8 mouse cellular contexts compared by ENCODE assay signal in genomic region chr13:100669291-100670022, GRCm38 (mm10). TPM values are rescaled to one million over a fixed set of nuclear protein-coding genes. Genes with fewer than 3 reads are reported as not detected.
A peak's percentile ranks its signal among the peaks of the same experiment; 100 is the strongest.
DNase-seq lines count a peak whose midpoint lies in the region; ATAC-seq and TF ChIP-seq lines count a peak whose summit lies in the region.

Gene Ccdc125 (plus strand): TSS chr13:100669717.

- no peaks in the 10 kb centered on the region for H3K27me3 ChIP-seq in embryonic facial prominence, embryonic 14.5 days (replicated peaks; ENCODE audit: control insufficient read depth, insufficient read depth, low read length)
- H3K27me3 ChIP-seq in hindbrain, embryonic 12.5 days, result no peaks in the 10 kb centered on the region
- no peaks in the 10 kb centered on the region for H3K27me3 ChIP-seq in limb, embryonic 14.5 days (ENCODE audit: control insufficient read depth, insufficient read depth, low read length)
- H3K27me3 ChIP-seq in midbrain, embryonic 13.5 days, result 0 out of 2 replicates have a peak, but pooled peaks cover 5% of the 10 kb centered on the region
- no peaks in the 10 kb centered on the region for H3K27me3 ChIP-seq in stomach, postnatal 0 days (ENCODE audit: control insufficient read depth, insufficient read depth, low read length)

- peak within 1 kb of the TSS; percentile 61 for H3K4me3 ChIP-seq in embryonic facial prominence, embryonic 14.5 days (ENCODE audit: low read depth, low read length)
- peak within 1 kb of the TSS; percentile 52 for H3K4me3 ChIP-seq in hindbrain, embryonic 12.5 days
- H3K4me3 ChIP-seq in limb, embryonic 14.5 days (replicated peaks; ENCODE audit: low read length), result peak within 1 kb of the TSS; percentile 53
- peak within 1 kb of the TSS; percentile 54 for H3K4me3 ChIP-seq in midbrain, embryonic 13.5 days (replicated peaks)
- peak within 1 kb of the TSS; percentile 68 for H3K4me3 ChIP-seq in stomach, postnatal 0 days (ENCODE audit: low read depth, low read length)

- H3K4me1 ChIP-seq in embryonic facial prominence, embryonic 14.5 days (ENCODE audit: control insufficient read depth, insufficient read depth, low read length), result no peaks in the 10 kb centered on the region
- H3K4me1 ChIP-seq in hindbrain, embryonic 12.5 days, result peaks cover 3% of the 10 kb centered on the region; the same call in 1 of the 2 replicates
- H3K4me1 ChIP-seq in limb, embryonic 14.5 days (ENCODE audit: control insufficient read depth, insufficient read depth, low read length), result no peaks in the 10 kb centered on the region
- peaks cover 11% of the 10 kb centered on the region for H3K4me1 ChIP-seq in midbrain, embryonic 13.5 days (replicated peaks)
- no peaks in the 10 kb centered on the region for H3K4me1 ChIP-seq in stomach, postnatal 0 days (replicated peaks; ENCODE audit: control insufficient read depth, insufficient read depth)

- H3K27ac ChIP-seq in embryonic facial prominence, embryonic 14.5 days (replicated peaks; ENCODE audit: low read depth, low read length), result no peak within 1 kb of the TSS; the same call in 1 of the 2 replicates
- no peak within 1 kb of the TSS for H3K27ac ChIP-seq in hindbrain, embryonic 12.5 days
- 0 out of 2 replicates have a peak within 1 kb of the TSS, but pooled peaks have one; percentile 5 for H3K27ac ChIP-seq in limb, embryonic 14.5 days (replicated peaks; ENCODE audit: low read depth, low read length)
- no peak within 1 kb of the TSS for H3K27ac ChIP-seq in midbrain, embryonic 13.5 days
- H3K27ac ChIP-seq in stomach, postnatal 0 days (replicated peaks), result peak within 1 kb of the TSS; percentile 87

- intact Hi-C loops in heart, postnatal 25 days (cut with DNase I), result no loop called here

- DNase-seq in heart, adult 18-20 months, result peak; percentile 17 to 36
- DNase-seq in heart, postnatal 25 days (ENCODE audit: low spot score), result no peak
- peak; percentile 55 for DNase-seq in embryonic facial prominence, embryonic 14.5 days (ENCODE audit: low spot score)
- peak; percentile 20 for DNase-seq in limb, embryonic 14.5 days (ENCODE audit: low spot score)
- DNase-seq in stomach, postnatal 0 days (ENCODE audit: low spot score), result peak; percentile 61
- no peak for DNase-seq in frontal cortex, postnatal 36 days (ENCODE audit: low spot score in 2 of 2)

- peaks cover 17% of the 10 kb centered on the region; the same call in 1 of the 2 replicates for H3K36me3 ChIP-seq in embryonic facial prominence, embryonic 14.5 days (ENCODE audit: control insufficient read depth, insufficient read depth, low read length)
- peaks cover 14% of the 10 kb centered on the region for H3K36me3 ChIP-seq in hindbrain, embryonic 12.5 days
- peaks cover 18% of the 10 kb centered on the region for H3K36me3 ChIP-seq in limb, embryonic 14.5 days (ENCODE audit: control insufficient read depth, insufficient read depth, low read length)
- peaks cover 16% of the 10 kb centered on the region for H3K36me3 ChIP-seq in midbrain, embryonic 13.5 days
- peaks cover 8% of the 10 kb centered on the region for H3K36me3 ChIP-seq in stomach, postnatal 0 days (ENCODE audit: control insufficient read depth, insufficient read depth, low read length)

- no peak for TF ChIP-seq CTCF in stomach, postnatal 0 days (IDR thresholded peaks at IDR 0.05; ENCODE audit: low read depth)

- H3K4me2 ChIP-seq in embryonic facial prominence, embryonic 14.5 days (ENCODE audit: low read depth, low read length), result peak within 1 kb of the TSS; percentile 88
- peak within 1 kb of the TSS; percentile 83 for H3K4me2 ChIP-seq in hindbrain, embryonic 12.5 days (replicated peaks)
- H3K4me2 ChIP-seq in limb, embryonic 14.5 days (replicated peaks; ENCODE audit: low read depth, low read length, severe bottlenecking), result peak within 1 kb of the TSS; percentile 85
- H3K4me2 ChIP-seq in midbrain, embryonic 13.5 days (replicated peaks), result peak within 1 kb of the TSS; percentile 82
- H3K4me2 ChIP-seq in stomach, postnatal 0 days (replicated peaks; ENCODE audit: low read depth), result peak within 1 kb of the TSS; percentile 87

- no peak for TF ChIP-seq EP300 in stomach, postnatal 0 days (optimal IDR thresholded peaks at IDR 0.05)

- peak; percentile 30; the same call in 1 of the 2 replicates for TF ChIP-seq POLR2A in limb, embryonic 14.5 days (IDR thresholded peaks at IDR 0.05; ENCODE audit: borderline replicate concordance, extremely low read depth, insufficient read depth, insufficient read length)

- WGBS in embryonic facial prominence, embryonic 14.5 days, result under 1% methylated on average over 44 of the region's 44 CpGs
- under 1% methylated on average over 44 of the region's 44 CpGs for WGBS in hindbrain, embryonic 12.5 days
- WGBS in limb, embryonic 14.5 days, result 0% methylated on average over 44 of the region's 44 CpGs
- under 1% methylated on average over 44 of the region's 44 CpGs for WGBS in midbrain, embryonic 13.5 days
- WGBS in stomach, postnatal 0 days, result under 1% methylated on average over 41 of the region's 44 CpGs

- peak within 1 kb of the TSS; percentile 73 for H3K9ac ChIP-seq in embryonic facial prominence, embryonic 14.5 days (ENCODE audit: low read depth, low read length)
- H3K9ac ChIP-seq in hindbrain, embryonic 12.5 days, result peak within 1 kb of the TSS; percentile 66
- peak within 1 kb of the TSS; percentile 75 for H3K9ac ChIP-seq in limb, embryonic 14.5 days (ENCODE audit: low read depth, low read length, severe bottlenecking)
- peak within 1 kb of the TSS; percentile 57 for H3K9ac ChIP-seq in midbrain, embryonic 13.5 days (replicated peaks)
- H3K9ac ChIP-seq in stomach, postnatal 0 days (ENCODE audit: low read length), result peak within 1 kb of the TSS; percentile 81

- H3K9me3 ChIP-seq in embryonic facial prominence, embryonic 14.5 days (ENCODE audit: control insufficient read depth, low read length), result 0 out of 2 replicates have a peak, but pooled peaks cover 5% of the 10 kb centered on the region
- no peaks in the 10 kb centered on the region for H3K9me3 ChIP-seq in hindbrain, embryonic 12.5 days (replicated peaks)
- no peaks in the 10 kb centered on the region for H3K9me3 ChIP-seq in limb, embryonic 14.5 days (ENCODE audit: control insufficient read depth, low read length)
- H3K9me3 ChIP-seq in midbrain, embryonic 13.5 days, result 0 out of 2 replicates have a peak, but pooled peaks cover 3% of the 10 kb centered on the region
- no peaks in the 10 kb centered on the region for H3K9me3 ChIP-seq in stomach, postnatal 0 days (ENCODE audit: control insufficient read depth, low read length)

- peak; percentile 77; the same call in 1 of the 2 replicates for ATAC-seq in embryonic facial prominence, embryonic 14.5 days (ENCODE audit: low read depth)
- ATAC-seq in hindbrain, embryonic 12.5 days (ENCODE audit: low FRiP score), result peak; percentile 63; the same call in 1 of the 2 replicates
- ATAC-seq in limb, embryonic 14.5 days (ENCODE audit: low FRiP score, low read depth), result peak; percentile 62; the same call in 1 of the 2 replicates
- ATAC-seq in midbrain, embryonic 13.5 days, result peak; percentile 74
- ATAC-seq in stomach, postnatal 0 days (ENCODE audit: low FRiP score, low TSS enrichment), result peak; percentile 74

RNA-seq across cellular contexts. Expression of gene Ccdc125, which starts in this region (rescaled TPM):
- total RNA-seq in heart, adult 18-20 months (2021), result under 1 TPM; 0.17 to 0.46 TPM
- under 1 TPM; 0.64 to 0.70 TPM for total RNA-seq in heart, postnatal 25 days (2021)
- 2.6 and 3.8 TPM in 2 replicates for polyA plus RNA-seq in embryonic facial prominence, embryonic 14.5 days (2014; fragmentation: Nextera tagmentation; extraction: Ambion mirVana)
- 3.4 and 3.6 TPM in 2 replicates for polyA plus RNA-seq in hindbrain, embryonic 12.5 days (2016; fragmentation: Nextera tagmentation; extraction: Ambion mirVana)
- polyA plus RNA-seq in limb, embryonic 14.5 days (2012; rRNA removed), result 1.9 and 3.3 TPM in 2 replicates
- 2.9 and 3.4 TPM in 2 replicates for polyA plus RNA-seq in limb, embryonic 14.5 days (2014; fragmentation: Nextera tagmentation; extraction: Ambion mirVana)
- 1.5 and 2.1 TPM in 2 replicates for polyA plus RNA-seq in midbrain, embryonic 13.5 days (2015; fragmentation: Nextera tagmentation; extraction: Ambion mirVana)
- 4.9 and 5.1 TPM in 2 replicates for polyA plus RNA-seq in stomach, postnatal 0 days (2015; fragmentation: Nextera tagmentation; extraction: Ambion mirVana)

Comparison
In these comparisons a context has a peak if more than half of its experiments do, and no peak if none do; other contexts are left out.
1. Peak in DNase-seq in heart, adult 18-20 months; RNA of the gene not detected or under 1 TPM.
2. DNase-seq: peak in embryonic facial prominence, embryonic 14.5 days (single experiment), limb, embryonic 14.5 days (single experiment) and stomach, postnatal 0 days (single experiment); none in heart, postnatal 25 days (single experiment) and frontal cortex, postnatal 36 days (0 of 2).
3. H3K27ac ChIP-seq: peak in limb, embryonic 14.5 days (single experiment) and stomach, postnatal 0 days (single experiment); none in embryonic facial prominence, embryonic 14.5 days (single experiment), hindbrain, embryonic 12.5 days (single experiment) and midbrain, embryonic 13.5 days (single experiment).
4. Peak in every context shown above with its lines, with median percentiles within 50 percentile points of each other: ATAC-seq, H3K4me2 ChIP-seq, H3K4me3 ChIP-seq and H3K9ac ChIP-seq.